Mouse (Mus musculus) G1E (cell line): ENCODE results near the gene Wnt9a. TPM values are rescaled to one million over a fixed set of nuclear protein-coding genes. Genes with fewer than 3 reads are reported as not detected.

Experiments
- ATAC-seq: 2 replicates; pipeline ENCODE4 v1.8.0; 2016; ENCODE audit warnings: mild to moderate bottlenecking; ENCODE audit not compliant: insufficient number of reproducible peaks, poor library complexity, low FRiP score, severe bottlenecking; ENCODE audit errors: extremely low read depth
- DNase-seq: peaks from one replicate; pipeline ENCODE4 v3.0.0; 2012; ENCODE audit warnings: low spot score
- H3K27me3 ChIP-seq: 2 replicates; pipeline ENCODE4 v1.6.1; 2012; ENCODE audit warnings: mild to moderate bottlenecking, low read length, inconsistent platforms; ENCODE audit not compliant: insufficient read depth
- H3K36me3 ChIP-seq: replicated peaks from 2 replicates; pipeline ENCODE3; 2012; ENCODE audit warnings: mild to moderate bottlenecking, inconsistent platforms
- H3K4me1 ChIP-seq: 2 replicates; pipeline ENCODE4 v1.6.1; 2012; ENCODE audit warnings: low read depth, low read length, inconsistent platforms, mixed read lengths; ENCODE audit not compliant: insufficient read depth
- H3K4me3 ChIP-seq: 2 replicates; pipeline ENCODE4 v1.5.1; 2012; ENCODE audit warnings: low read depth, mild to moderate bottlenecking, inconsistent platforms, low read length, moderate library complexity, mixed read lengths
- H3K9me3 ChIP-seq: replicated peaks from 2 replicates; pipeline ENCODE4 v1.6.1; 2012; ENCODE audit warnings: inconsistent platforms
- CTCF ChIP-seq: IDR thresholded peaks from 2 replicates; pipeline ENCODE4 v1.5.1; 2012; ENCODE audit warnings: low read depth, low read length, inconsistent platforms, mixed read lengths
- GATA1 ChIP-seq: IDR thresholded peaks from 2 replicates; pipeline ENCODE4 v1.6.1; 2012; ENCODE audit warnings: borderline replicate concordance, low read length, inconsistent platforms, mixed read lengths
- GATA2 ChIP-seq: IDR thresholded peaks from 2 replicates; pipeline ENCODE4 v1.6.1; 2012; ENCODE audit warnings: low read depth, low read length, inconsistent platforms, borderline replicate concordance
- POLR2AphosphoS5 ChIP-seq: IDR thresholded peaks from 2 replicates; pipeline ENCODE4 v1.6.1; 2012; ENCODE audit warnings: low read depth, low read length, inconsistent platforms; ENCODE audit not compliant: insufficient replicate concordance
- TAL1 ChIP-seq: conservative IDR thresholded peaks from 2 replicates; pipeline ENCODE4 v1.6.1; 2012; ENCODE audit warnings: low read depth, low read length, inconsistent platforms, mixed read lengths
- polyA plus RNA-seq: library from polyadenylated mRNA; stranded (reverse); fragments of >175 nt; gene quantifications from 2 replicates; pipeline ENCODE4 v1.2.3, GENCODE M21; 2012
- total RNA-seq, 2 experiments: library from RNA; stranded (forward) in 1 of 2; stranded (reverse) in 1 of 2; fragments of 200-1000 nt in 1 of 2; fragments of >200 nt in 1 of 2; fragmentation: Nextera tagmentation in 1 of 2; gene quantifications; 2 replicates each; pipeline ENCODE4 v1.2.3; 2014 to 2017

The Wnt9a gene
- total RNA-seq (2014; fragmentation: Nextera tagmentation) (not detected in 2 replicates), total RNA-seq (2017) (0.05 and 0.06 TPM in 2 replicates), polyA plus RNA-seq (not detected in 2 replicates)

- no peak for TF ChIP-seq GATA1
- TF ChIP-seq TAL1 = no peak
- TF ChIP-seq CTCF = no peak
- TF ChIP-seq POLR2AphosphoS5 = no peak
- no peak for TF ChIP-seq GATA2
- peak; percentile 30 for DNase-seq
- ATAC-seq = no peak
These were observed at the start of gene Wnt9a for GRCm38 (mm10) chr11:59306461-59307421. TSS of gene Wnt9a (plus strand) at chr11:59306928.

GRCm38 (mm10) chr11:59259647-59260046 is 47.1 kb upstream of the Wnt9a start:
- Histone ChIP-seq H3K9me3 (no peaks in the 10 kb centered on the region), H3K36me3 (no peaks in the 10 kb centered on the region), H3K4me1 (peaks cover 55% of the 10 kb centered on the region), H3K4me3 (no peak overlapping the region), H3K27me3 (peaks cover 27% of the 10 kb centered on the region)
- ATAC-seq (no peak), DNase-seq (no peak)
- TF ChIP-seq GATA2 (no peak), CTCF (no peak), POLR2AphosphoS5 (no peak), TAL1 (no peak), GATA1 (no peak)

More at GRCm38 (mm10) chr11:59306461-59307421, at the start of gene Wnt9a:
- Histone ChIP-seq H3K4me1 (no peaks in the 10 kb centered on the region), H3K36me3 (no peaks in the 10 kb centered on the region), H3K9me3 (peaks cover 10% of the 10 kb centered on the region), H3K4me3 (peak within 1 kb of the TSS; percentile 16; the same call in 1 of the 2 replicates), H3K27me3 (peaks cover 70% of the 10 kb centered on the region)

- H3K27me3 ChIP-seq = peaks cover 30% of the 10 kb centered on the region
- ATAC-seq (peak; percentile 89), DNase-seq (peak; percentile 78)
- H3K9me3 ChIP-seq = no peaks in the 10 kb centered on the region
- TF ChIP-seq POLR2AphosphoS5 (no peak), TAL1 (peak; percentile 52)
- H3K4me1 ChIP-seq = peaks cover 60% of the 10 kb centered on the region
- no peaks in the 10 kb centered on the region for H3K36me3 ChIP-seq
- H3K4me3 ChIP-seq = peak overlapping the region; percentile 39; the same call in 1 of the 2 replicates
These were observed 45.8 kb upstream of the Wnt9a start for GRCm38 (mm10) chr11:59260706-59261493.

- ATAC-seq (no peak), DNase-seq (no peak)
- H3K27me3 ChIP-seq = peaks cover 37% of the 10 kb centered on the region
- H3K4me3 ChIP-seq = no peak overlapping the region
- no peaks in the 10 kb centered on the region for H3K36me3 ChIP-seq
- peaks cover 63% of the 10 kb centered on the region for H3K4me1 ChIP-seq
- H3K9me3 ChIP-seq = no peaks in the 10 kb centered on the region
- TF ChIP-seq CTCF (no peak), GATA2 (no peak), POLR2AphosphoS5 (no peak), TAL1 (no peak), GATA1 (no peak)
These were observed 44.4 kb upstream of the Wnt9a start for GRCm38 (mm10) chr11:59262308-59262707.

GRCm38 (mm10) chr11:59263870-59264563 is 42.7 kb upstream of the Wnt9a start:
- no peak overlapping the region for H3K4me3 ChIP-seq
- TF ChIP-seq TAL1 (no peak), GATA1 (no peak), POLR2AphosphoS5 (no peak), CTCF (no peak), GATA2 (no peak)
- DNase-seq (no peak), ATAC-seq (no peak)
- peaks cover 3% of the 10 kb centered on the region for H3K9me3 ChIP-seq
- peaks cover 56% of the 10 kb centered on the region for H3K4me1 ChIP-seq
- H3K27me3 ChIP-seq = peaks cover 37% of the 10 kb centered on the region
- no peaks in the 10 kb centered on the region for H3K36me3 ChIP-seq

- H3K4me3 ChIP-seq = no peak overlapping the region
- H3K36me3 ChIP-seq = no peaks in the 10 kb centered on the region
- peaks cover 3% of the 10 kb centered on the region for H3K9me3 ChIP-seq
- H3K4me1 ChIP-seq = peaks cover 51% of the 10 kb centered on the region
- ATAC-seq (no peak), DNase-seq (no peak)
- no peak for TF ChIP-seq GATA2
- TF ChIP-seq GATA1 = no peak
- H3K27me3 ChIP-seq = peaks cover 41% of the 10 kb centered on the region
These were observed 42.1 kb upstream of the Wnt9a start for GRCm38 (mm10) chr11:59264593-59264992.
